Mouse (Mus musculus): ENCODE measurements around the gene Alkbh8.
"Not testable (repeated sequence)": the region's sequence is repeated elsewhere in the genome, so short reads cannot be mapped to it uniquely, and the experiment has no call there.

Alkbh8 gene

GRCm38 (mm10) chr9:3334962-3335767 is at the start of gene Alkbh8:
TSS of gene Alkbh8 (plus strand) at chr9:3335140.
- DNase-seq (ENCODE audit: low read depth, low spot score), result peak; percentile 68

- DNase-seq (ENCODE audit: low read depth, low spot score), result no peak
Observed at GRCm38 (mm10) chr9:3309292-3309836, 25.6 kb upstream of the Alkbh8 start.

- no peak for DNase-seq (ENCODE audit: low read depth, low spot score)
Observed at GRCm38 (mm10) chr9:3310016-3310415, 24.9 kb upstream of the Alkbh8 start.

GRCm38 (mm10) chr9:3327342-3328053 is 7.4 kb upstream of the Alkbh8 start:
- DNase-seq (ENCODE audit: low read depth, low spot score), result not testable (repeated sequence)

- no peak for DNase-seq (ENCODE audit: low read depth, low spot score)
Observed at GRCm38 (mm10) chr9:3328054-3328595, 6.8 kb upstream of the Alkbh8 start.

- no peak for DNase-seq (ENCODE audit: low read depth, low spot score)
Observed at GRCm38 (mm10) chr9:3330319-3330718, 4.6 kb upstream of the Alkbh8 start.

- DNase-seq (ENCODE audit: low read depth, low spot score), result no peak
Observed at GRCm38 (mm10) chr9:3330737-3331384, 4.1 kb upstream of the Alkbh8 start.

GRCm38 (mm10) chr9:3336661-3337060 is 1.7 kb downstream of the Alkbh8 start:
- DNase-seq (ENCODE audit: low read depth, low spot score), result no peak

- DNase-seq (ENCODE audit: low read depth, low spot score), result no peak
Observed at GRCm38 (mm10) chr9:3345136-3345535, 10.2 kb downstream of the Alkbh8 start.

GRCm38 (mm10) chr9:3345967-3346366 is 11.0 kb downstream of the Alkbh8 start:
- DNase-seq (ENCODE audit: low read depth, low spot score), result no peak

- DNase-seq (ENCODE audit: low read depth, low spot score), result no peak
Observed at GRCm38 (mm10) chr9:3350056-3350455, 15.1 kb downstream of the Alkbh8 start.

- not testable (repeated sequence) for DNase-seq (ENCODE audit: low read depth, low spot score)
Observed at GRCm38 (mm10) chr9:3376323-3376722, 41.4 kb downstream of the Alkbh8 start.

GRCm38 (mm10) chr9:3403251-3404208 is 68.6 kb downstream of the Alkbh8 start, which contains the start of gene Cwf19l2:
TSS of gene Cwf19l2 (plus strand) at chr9:3403592.
- peak; percentile 81 for DNase-seq (ENCODE audit: low read depth, low spot score)

- no peak for DNase-seq (ENCODE audit: low read depth, low spot score)
Observed at GRCm38 (mm10) chr9:3404372-3404771, 69.4 kb downstream of the Alkbh8 start.

GRCm38 (mm10) chr9:3439555-3440300 is 104.8 kb downstream of the Alkbh8 start:
- DNase-seq (ENCODE audit: low read depth, low spot score), result not testable (repeated sequence)
